Mouse (Mus musculus): ENCODE measurements around the gene A030003K21Rik.

GRCm38 (mm10) chr1:82959870-82960385 is 16.7 kb upstream of the A030003K21Rik start, which contains the start of gene Gm47955:
- TF ChIP-seq NELFE (IDR thresholded peaks at IDR 0.05; ENCODE audit: low read depth, low read length) (no peak), CTCF (IDR thresholded peaks at IDR 0.05 in 2 of 3, conservative IDR thresholded peaks at IDR 0.05 in 1 of 3; ENCODE audit: control insufficient read depth in 1 of 3, insufficient read depth in 1 of 3, low read depth in 2 of 3, low read length in 3 of 3, poor library complexity in 1 of 3, severe bottlenecking in 1 of 3) (no peak), POLR2A (IDR thresholded peaks at IDR 0.05; ENCODE audit: control insufficient read depth in 1 of 2, insufficient read depth in 1 of 2, low read depth in 1 of 2, low read length in 2 of 2, poor library complexity in 1 of 2) (no peak), ZMIZ1 (IDR thresholded peaks at IDR 0.05; ENCODE audit: low read depth, low read length) (no peak), TAL1 (IDR thresholded peaks at IDR 0.05; ENCODE audit: low read length) (no peak), MEF2A (IDR thresholded peaks at IDR 0.05; ENCODE audit: extremely low read depth, insufficient replicate concordance, low read depth, low read length, poor library complexity, severe bottlenecking) (no peak), ELF1 (IDR thresholded peaks at IDR 0.05; ENCODE audit: low read depth, low read length) (no peak), TCF12 (IDR thresholded peaks at IDR 0.05; ENCODE audit: low read depth, low read length) (no peak), USF2 (IDR thresholded peaks at IDR 0.05; ENCODE audit: borderline replicate concordance in 1 of 2, insufficient read depth in 1 of 2, low read depth in 1 of 2, low read length in 2 of 2) (no peak), ZNF384 (IDR thresholded peaks at IDR 0.05; ENCODE audit: low read depth, low read length) (no peak), MAX (IDR thresholded peaks at IDR 0.05; ENCODE audit: low read length) (no peak), GATA1 (IDR thresholded peaks at IDR 0.05; ENCODE audit: low read depth, low read length) (no peak), MAFK (IDR thresholded peaks at IDR 0.05; ENCODE audit: borderline replicate concordance, low read depth, low read length) (no peak), UBTF (IDR thresholded peaks at IDR 0.05; ENCODE audit: borderline replicate concordance, insufficient read depth, low read depth, low read length) (no peak)
